Mouse (Mus musculus): ENCODE results near the gene Npy1r.

DNA sequence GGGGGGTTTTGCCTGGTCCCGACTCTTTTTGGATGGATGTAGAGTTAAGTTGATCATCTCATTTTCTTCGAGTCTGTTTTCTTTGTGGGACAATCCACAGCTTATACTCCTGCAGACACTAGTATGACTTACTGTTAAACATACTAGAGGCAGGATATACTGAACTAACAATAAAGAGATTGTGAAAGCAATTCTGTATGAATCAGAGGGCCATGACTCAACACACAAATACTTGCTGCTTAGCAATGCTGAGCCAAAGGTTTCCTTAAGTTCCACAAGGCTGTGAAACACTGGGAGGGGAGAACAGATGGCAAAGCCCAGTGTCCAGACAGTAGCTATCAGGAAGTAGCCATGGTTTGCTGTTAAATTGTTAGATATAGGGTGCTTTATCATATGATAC, 15.7 kb upstream of the Npy1r start:
- no peak for TF ChIP-seq POLR2A (IDR thresholded peaks at IDR 0.05; ENCODE audit: low read depth, low read length)
- no peak for TF ChIP-seq CTCF (conservative IDR thresholded peaks at IDR 0.05; ENCODE audit: insufficient read depth, insufficient read length, low read depth, low read length)
